Mouse (Mus musculus) cerebellum, adult 2 months (tissue): ENCODE measurements around the gene Etv5.

Experiments
- CTCF ChIP-seq: fragments of 200-500 bp; IDR thresholded peaks from 2 replicates; pipeline ENCODE4 v1.5.1; 2011; ENCODE audit warnings: low read depth, mild to moderate bottlenecking, control low read depth, low read length, moderate library complexity, borderline replicate concordance; ENCODE audit not compliant: insufficient read depth
- POLR2A ChIP-seq: fragments of 200-500 bp; IDR thresholded peaks from 2 replicates; pipeline ENCODE4 v1.6.1; 2011; ENCODE audit warnings: low read length, control low read depth, borderline replicate concordance; ENCODE audit not compliant: insufficient read depth

DNA sequence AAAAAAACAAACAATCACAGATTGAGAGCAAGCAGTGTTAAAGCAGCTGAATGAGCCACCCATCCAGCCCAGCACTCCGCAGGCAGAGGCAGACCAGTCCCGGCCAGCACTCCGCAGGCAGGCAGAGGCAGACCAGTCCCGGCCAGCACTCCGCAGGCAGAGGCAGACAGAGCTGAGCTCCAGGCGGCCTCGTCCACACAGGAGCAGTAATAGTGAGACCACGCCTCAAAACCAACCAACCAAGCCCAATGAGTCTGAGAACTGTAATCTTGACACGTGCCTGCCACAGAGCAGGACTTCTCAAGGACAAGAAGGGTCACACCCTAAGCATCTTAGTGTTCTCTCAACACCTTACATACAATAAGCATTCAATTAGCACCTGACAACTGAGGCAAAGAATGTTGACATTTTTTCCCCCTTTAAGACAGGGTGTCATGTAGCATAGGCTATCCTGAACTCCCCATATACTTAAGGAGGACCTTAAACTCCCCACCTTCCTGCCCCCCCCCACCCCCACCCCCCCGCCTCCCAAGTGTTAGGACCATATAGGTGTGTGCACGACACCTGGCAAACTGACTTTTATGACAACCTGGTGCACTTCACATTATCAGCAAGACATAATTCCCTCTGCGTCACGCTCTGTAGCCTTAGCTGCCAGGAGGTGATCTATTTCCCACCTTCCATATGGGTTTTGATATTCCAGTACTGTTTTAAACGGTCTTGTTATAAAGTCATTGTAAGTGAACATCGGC is 44.2 kb downstream of the Etv5 start:
- TF ChIP-seq CTCF (no peak), POLR2A (no peak)
